Mouse (Mus musculus) adrenal gland, postnatal 25 days (tissue): Measurements from ENCODE around the gene Pabpn1. TPM values are rescaled to one million over a fixed set of nuclear protein-coding genes. Genes with fewer than 3 reads are reported as not detected.

ENCODE experiments used
- DNase-seq: peaks from one replicate; pipeline ENCODE4 v3.0.0; 2021; ENCODE audit warnings: mixed read lengths
- long read RNA-seq: library from polyadenylated mRNA; stranded (forward); transcript quantifications from one replicate; pipeline ENCODE4 v2.0.0, GENCODE M21; 2021
- total RNA-seq: library from RNA; stranded (reverse); gene quantifications from 2 replicates; pipeline ENCODE4 v1.2.3, GENCODE M21; 2021

The Pabpn1 gene
- total RNA-seq: 195 and 256 TPM in 2 replicates
- long read RNA-seq, transcript Pabpn1-207 (5 exons, 1,775 nt): minor isoform, 12 of 249 reads
- long read RNA-seq, transcript Pabpn1-201 (7 exons, 1,030 nt): major isoform, 99 of 249 reads
- long read RNA-seq, transcript Pabpn1-202 (6 exons, 1,761 nt): minor isoform, 72 of 249 reads
- long read RNA-seq, partial matches to known transcripts: 53 of 249 reads
- long read RNA-seq, other reads (novel, unspliced or antisense): 9 of 249 reads

- no peak for DNase-seq
Measured at GRCm38 (mm10) chr14:54892200-54892599, at the start of gene Pabpn1. Gene Pabpn1, plus strand, starts transcription at chr14:54892500.

- no peak for DNase-seq
Measured at GRCm38 (mm10) chr14:54843461-54843860, 48.8 kb upstream of the Pabpn1 start.

GRCm38 (mm10) chr14:54855726-54856125 is 36.6 kb upstream of the Pabpn1 start:
- no peak for DNase-seq

GRCm38 (mm10) chr14:54856703-54857102 is 35.6 kb upstream of the Pabpn1 start:
- no peak for DNase-seq

GRCm38 (mm10) chr14:54857891-54858290 is 34.4 kb upstream of the Pabpn1 start:
- no peak for DNase-seq

GRCm38 (mm10) chr14:54860511-54860910 is 31.8 kb upstream of the Pabpn1 start:
- peak; percentile 66 for DNase-seq

- peak; percentile 95 for DNase-seq
Measured at GRCm38 (mm10) chr14:54863501-54864312, 28.6 kb upstream of the Pabpn1 start.

GRCm38 (mm10) chr14:54864313-54865036 is 27.8 kb upstream of the Pabpn1 start:
- DNase-seq: no peak

GRCm38 (mm10) chr14:54865626-54866025 is 26.7 kb upstream of the Pabpn1 start:
- DNase-seq: no peak

- DNase-seq: no peak
Measured at GRCm38 (mm10) chr14:54866268-54866667, 26.0 kb upstream of the Pabpn1 start.

GRCm38 (mm10) chr14:54866936-54867335 is 25.4 kb upstream of the Pabpn1 start:
- no peak for DNase-seq

GRCm38 (mm10) chr14:54868026-54868425 is 24.3 kb upstream of the Pabpn1 start:
- no peak for DNase-seq

- no peak for DNase-seq
Measured at GRCm38 (mm10) chr14:54870861-54871260, 21.4 kb upstream of the Pabpn1 start, which contains the start of gene Homez. Gene Homez, minus strand, starts transcription at chr14:54870961.

- DNase-seq: no peak
Measured at GRCm38 (mm10) chr14:54874165-54874564, 18.1 kb upstream of the Pabpn1 start.

- no peak for DNase-seq
Measured at GRCm38 (mm10) chr14:54875844-54876538, 16.3 kb upstream of the Pabpn1 start.

- DNase-seq: peak; percentile 94
Measured at GRCm38 (mm10) chr14:54876539-54877047, 15.7 kb upstream of the Pabpn1 start.

- DNase-seq: peak; percentile 80
Measured at GRCm38 (mm10) chr14:54877048-54877715, 15.1 kb upstream of the Pabpn1 start, which contains the start of gene Ppp1r3e. Gene Ppp1r3e, minus strand, starts transcription at chr14:54877550.

GRCm38 (mm10) chr14:54883154-54884021 is 8.9 kb upstream of the Pabpn1 start, which contains the start of the genes Bcl2l2 and Gm20521:
Gene Bcl2l2, plus strand, starts transcription at chr14:54883377.
Gene Gm20521, plus strand, starts transcription at chr14:54883441.
- DNase-seq: peak; percentile 90

- no peak for DNase-seq
Measured at GRCm38 (mm10) chr14:54884022-54884712, 8.1 kb upstream of the Pabpn1 start.
